Mouse (Mus musculus) spleen, adult 2 months (tissue): ENCODE data around the gene Pim3.

Experiments
- CTCF ChIP-seq: fragments of 200-500 bp; IDR thresholded peaks from 2 replicates; pipeline ENCODE4 v1.5.1; 2011; ENCODE audit warnings: mild to moderate bottlenecking, inconsistent platforms; ENCODE audit not compliant: insufficient read depth, insufficient read length, insufficient replicate concordance; ENCODE audit errors: extremely low read depth
- POLR2A ChIP-seq: fragments of 200-500 bp; IDR thresholded peaks from 2 replicates; pipeline ENCODE4 v1.6.1; 2011; ENCODE audit warnings: low read depth, low read length, inconsistent platforms

GRCm38 (mm10) chr15:88836031-88836430 is 26.0 kb upstream of the Pim3 start:
- TF ChIP-seq POLR2A (no peak), CTCF (no peak)
